In the genomic region with DNA sequence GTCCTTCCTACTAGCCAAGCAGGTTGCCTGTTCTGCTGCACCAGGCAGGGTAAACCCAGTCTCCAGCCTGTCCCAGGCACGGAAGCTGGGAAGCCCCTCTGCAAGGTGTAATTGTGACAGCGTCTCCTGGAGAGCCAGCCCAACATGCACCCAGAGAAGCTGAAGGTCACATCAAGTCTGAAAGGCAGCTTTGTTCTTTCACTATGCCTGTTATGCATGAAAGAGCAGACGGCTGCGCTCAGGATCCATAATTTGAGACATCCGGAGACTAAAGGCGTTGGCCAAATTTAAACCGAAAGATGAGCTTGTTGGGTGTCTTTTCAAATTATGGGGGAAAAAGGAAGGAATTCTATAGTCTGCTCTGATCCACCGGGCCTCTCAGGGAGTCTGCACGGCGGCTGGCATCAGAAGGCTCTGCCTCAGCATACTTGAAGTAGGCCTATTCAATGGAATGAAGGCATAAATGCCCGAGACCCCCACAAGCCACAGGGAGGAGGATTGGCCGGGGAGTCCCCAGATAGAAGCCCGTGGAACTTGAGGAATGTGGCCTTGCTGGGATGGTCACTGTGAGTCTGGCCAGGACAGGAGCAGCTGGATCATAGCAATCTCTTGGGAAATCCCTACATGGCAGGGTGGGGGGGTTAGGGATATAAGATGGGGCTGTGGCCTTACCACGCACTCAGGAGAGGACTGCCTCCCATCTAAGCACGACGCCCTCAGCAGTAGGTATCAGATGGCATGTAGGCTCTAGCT, we compare ENCODE assay signal across 16 mouse cellular contexts. TPM values are rescaled to one million over a fixed set of nuclear protein-coding genes. Genes with fewer than 3 reads are reported as not detected.
DNase-seq lines count a peak whose midpoint lies in the region; ATAC-seq and TF ChIP-seq lines count a peak whose summit lies in the region.
"Had no signal": no experiment of that assay in that cellular context is flagged by ENCODE, and none has a peak within 500 bp of the region (broad histone marks: within the 10 kb centered on the region; RNA-seq: fewer than 3 reads in every experiment).

No protein-coding gene starts in this region.

- no peaks in the 10 kb centered on the region for H3K9me3 ChIP-seq in hindbrain, embryonic 10.5 days
- no peaks in the 10 kb centered on the region for H3K9me3 ChIP-seq in hindbrain, postnatal 0 days (ENCODE audit: low read length)
- no peaks in the 10 kb centered on the region for H3K9me3 ChIP-seq in midbrain, embryonic 10.5 days (replicated peaks)
- no peaks in the 10 kb centered on the region for H3K9me3 ChIP-seq in midbrain, embryonic 16.5 days (replicated peaks; ENCODE audit: control insufficient read depth, low read length, poor library complexity, severe bottlenecking)
- no peaks in the 10 kb centered on the region for H3K9me3 ChIP-seq in embryonic facial prominence, embryonic 10.5 days
- no peaks in the 10 kb centered on the region for H3K9me3 ChIP-seq in forebrain, postnatal 0 days (ENCODE audit: low read length)

- WGBS in hindbrain, embryonic 10.5 days, result 46% methylated on average over 16 of the region's 16 CpGs
- WGBS in hindbrain, postnatal 0 days, result 43% methylated on average over 16 of the region's 16 CpGs
- 67% methylated on average over 16 of the region's 16 CpGs for WGBS in midbrain, embryonic 10.5 days
- WGBS in midbrain, embryonic 16.5 days, result 36% methylated on average over 16 of the region's 16 CpGs
- 34% methylated on average over 16 of the region's 16 CpGs for WGBS in embryonic facial prominence, embryonic 10.5 days
- WGBS in forebrain, postnatal 0 days, result 60% methylated on average over 16 of the region's 16 CpGs

- no peak for DNase-seq in hindbrain, embryonic 10.5 days (ENCODE audit: low spot score)
- DNase-seq in hindbrain, postnatal 0 days (ENCODE audit: low spot score), result no peak
- no peak for DNase-seq in midbrain, embryonic 10.5 days (ENCODE audit: low spot score)
- no peak for DNase-seq in embryonic facial prominence, embryonic 10.5 days (ENCODE audit: low spot score)
- DNase-seq in cerebellum, adult 18-20 months, result no peak
- DNase-seq in forebrain, postnatal 0 days, result no peak
- DNase-seq: gastrocnemius, postnatal 14 days; heart, postnatal 36 days; kidney, adult 2 months; lung, embryonic 14.5 days; right cerebral cortex, postnatal 14 days; thymus, postnatal 4 days had no signal

- peaks cover 47% of the 10 kb centered on the region for H3K4me1 ChIP-seq in hindbrain, embryonic 10.5 days (replicated peaks)
- H3K4me1 ChIP-seq in hindbrain, postnatal 0 days (ENCODE audit: insufficient read depth, low read length), result 0 out of 2 replicates have a peak, but pooled peaks cover 6% of the 10 kb centered on the region
- H3K4me1 ChIP-seq in midbrain, embryonic 10.5 days, result peaks cover 29% of the 10 kb centered on the region
- H3K4me1 ChIP-seq in midbrain, embryonic 16.5 days (ENCODE audit: control insufficient read depth, insufficient read depth, low read length), result no peaks in the 10 kb centered on the region
- H3K4me1 ChIP-seq in embryonic facial prominence, embryonic 10.5 days, result peaks cover 66% of the 10 kb centered on the region
- no peaks in the 10 kb centered on the region for H3K4me1 ChIP-seq in forebrain, postnatal 0 days (ENCODE audit: insufficient read depth)

- no peaks in the 10 kb centered on the region for H3K27me3 ChIP-seq in hindbrain, embryonic 10.5 days (ENCODE audit: insufficient read depth, poor library complexity, severe bottlenecking)
- H3K27me3 ChIP-seq in hindbrain, postnatal 0 days (ENCODE audit: insufficient read depth, low read length), result 0 out of 2 replicates have a peak, but pooled peaks cover 3% of the 10 kb centered on the region
- no peaks in the 10 kb centered on the region for H3K27me3 ChIP-seq in midbrain, embryonic 10.5 days (ENCODE audit: low read depth, poor library complexity, severe bottlenecking)
- H3K27me3 ChIP-seq in midbrain, embryonic 16.5 days (ENCODE audit: control insufficient read depth, insufficient read depth, low read depth, low read length), result no peaks in the 10 kb centered on the region
- no peaks in the 10 kb centered on the region for H3K27me3 ChIP-seq in embryonic facial prominence, embryonic 10.5 days (replicated peaks; ENCODE audit: low read depth, poor library complexity, severe bottlenecking)
- H3K27me3 ChIP-seq in forebrain, postnatal 0 days (ENCODE audit: insufficient read depth, low read length), result no peaks in the 10 kb centered on the region

- no peak overlapping the region for H3K4me3 ChIP-seq in hindbrain, embryonic 10.5 days
- no peak overlapping the region for H3K4me3 ChIP-seq in hindbrain, postnatal 0 days (ENCODE audit: low read length)
- no peak overlapping the region for H3K4me3 ChIP-seq in midbrain, embryonic 10.5 days
- H3K4me3 ChIP-seq in midbrain, embryonic 16.5 days (ENCODE audit: low read depth, low read length), result no peak overlapping the region
- H3K4me3 ChIP-seq in embryonic facial prominence, embryonic 10.5 days, result 0 out of 2 replicates have a peak overlapping the region, but pooled peaks have one; percentile 3
- no peak overlapping the region for H3K4me3 ChIP-seq in forebrain, postnatal 0 days (ENCODE audit: low read depth, low read length)
- H3K4me3 ChIP-seq: erythroblast, embryonic 14.5 days had no signal

- peaks cover 22% of the 10 kb centered on the region for H3K36me3 ChIP-seq in hindbrain, embryonic 10.5 days
- H3K36me3 ChIP-seq in hindbrain, postnatal 0 days (ENCODE audit: insufficient read depth, low read length), result no peaks in the 10 kb centered on the region
- H3K36me3 ChIP-seq in midbrain, embryonic 10.5 days, result peaks cover 9% of the 10 kb centered on the region; the same call in 1 of the 2 replicates
- H3K36me3 ChIP-seq in midbrain, embryonic 16.5 days (ENCODE audit: control insufficient read depth, insufficient read depth, low read length), result no peaks in the 10 kb centered on the region
- peaks cover 40% of the 10 kb centered on the region for H3K36me3 ChIP-seq in embryonic facial prominence, embryonic 10.5 days (replicated peaks)
- H3K36me3 ChIP-seq in forebrain, postnatal 0 days (ENCODE audit: insufficient read depth), result no peaks in the 10 kb centered on the region

- no peak overlapping the region for H3K9ac ChIP-seq in hindbrain, postnatal 0 days (replicated peaks; ENCODE audit: low read length)
- no peak overlapping the region for H3K9ac ChIP-seq in midbrain, embryonic 16.5 days (ENCODE audit: low read depth, low read length)
- no peak overlapping the region for H3K9ac ChIP-seq in forebrain, postnatal 0 days
- H3K9ac ChIP-seq: lung, embryonic 14.5 days had no signal

- no peak for TF ChIP-seq CTCF in hindbrain, postnatal 0 days (IDR thresholded peaks at IDR 0.05; ENCODE audit: low read depth)
- no peak for TF ChIP-seq CTCF in forebrain, postnatal 0 days (IDR thresholded peaks at IDR 0.05; ENCODE audit: low read depth)

- no peak overlapping the region for H3K4me2 ChIP-seq in hindbrain, postnatal 0 days (ENCODE audit: low read depth, low read length)
- H3K4me2 ChIP-seq in midbrain, embryonic 16.5 days (ENCODE audit: low read length), result no peak overlapping the region
- H3K4me2 ChIP-seq in forebrain, postnatal 0 days (ENCODE audit: low read depth), result no peak overlapping the region
- H3K4me2 ChIP-seq: liver, embryonic 11.5 days; lung, embryonic 14.5 days had no signal

- peak overlapping the region; percentile 24 for H3K27ac ChIP-seq in hindbrain, embryonic 10.5 days
- H3K27ac ChIP-seq in hindbrain, postnatal 0 days, result no peak overlapping the region
- peak overlapping the region; percentile 46 for H3K27ac ChIP-seq in midbrain, embryonic 10.5 days (replicated peaks)
- no peak overlapping the region for H3K27ac ChIP-seq in midbrain, embryonic 16.5 days (ENCODE audit: low read length)
- peak overlapping the region; percentile 57 for H3K27ac ChIP-seq in embryonic facial prominence, embryonic 10.5 days (replicated peaks)
- H3K27ac ChIP-seq in forebrain, postnatal 0 days (ENCODE audit: low read depth, low read length), result no peak overlapping the region

- no peak for ATAC-seq in hindbrain, postnatal 0 days
- ATAC-seq in midbrain, embryonic 16.5 days, result no peak
- ATAC-seq in forebrain, postnatal 0 days, result no peak
- ATAC-seq: activated CD4-positive, CD25-positive, alpha-beta regulatory T cell, adult 4 months had no signal

RNA-seq across cellular contexts. Expression of a gene that starts 23.8 kb away (rescaled TPM):
- polyA plus RNA-seq in hindbrain, embryonic 10.5 days (2016; fragmentation: Nextera tagmentation; extraction: Ambion mirVana), result 9.7 and 11.4 TPM in 2 replicates
- 2.6 and 3.1 TPM in 2 replicates for total RNA-seq in hindbrain, postnatal 0 days (2014; rRNA removed)
- 2.7 and 2.9 TPM in 2 replicates for polyA plus RNA-seq in hindbrain, postnatal 0 days (2015; fragmentation: Nextera tagmentation; extraction: Ambion mirVana)
- polyA plus RNA-seq in midbrain, embryonic 10.5 days (2016; fragmentation: Nextera tagmentation; extraction: Ambion mirVana), result 8.6 and 9.3 TPM in 2 replicates
- polyA plus RNA-seq in midbrain, embryonic 16.5 days (2015; fragmentation: Nextera tagmentation; extraction: Ambion mirVana), result 2.1 and 2.4 TPM in 2 replicates
- polyA plus RNA-seq in embryonic facial prominence, embryonic 10.5 days (2016; fragmentation: Nextera tagmentation; extraction: Ambion mirVana), result 15.8 and 17.4 TPM in 2 replicates
- 1.2 and 1.7 TPM in 2 replicates for total RNA-seq in forebrain, postnatal 0 days (2014; rRNA removed)
- 2.3 TPM in 2 replicates for polyA plus RNA-seq in forebrain, postnatal 0 days (2015; fragmentation: Nextera tagmentation; extraction: Ambion mirVana)

RNA-seq across cellular contexts. Expression of a gene that starts 40.0 kb away (rescaled TPM):
- polyA plus RNA-seq in hindbrain, embryonic 10.5 days (2016; fragmentation: Nextera tagmentation; extraction: Ambion mirVana), result 3.7 and 4.1 TPM in 2 replicates
- 36.1 and 40.5 TPM in 2 replicates for total RNA-seq in hindbrain, postnatal 0 days (2014; rRNA removed)
- 5.8 and 7.1 TPM in 2 replicates for polyA plus RNA-seq in hindbrain, postnatal 0 days (2015; fragmentation: Nextera tagmentation; extraction: Ambion mirVana)
- 2.8 and 3.1 TPM in 2 replicates for polyA plus RNA-seq in midbrain, embryonic 10.5 days (2016; fragmentation: Nextera tagmentation; extraction: Ambion mirVana)
- polyA plus RNA-seq in midbrain, embryonic 16.5 days (2015; fragmentation: Nextera tagmentation; extraction: Ambion mirVana), result 2.9 and 3.2 TPM in 2 replicates
- 2.6 and 2.8 TPM in 2 replicates for polyA plus RNA-seq in embryonic facial prominence, embryonic 10.5 days (2016; fragmentation: Nextera tagmentation; extraction: Ambion mirVana)
- total RNA-seq in forebrain, postnatal 0 days (2014; rRNA removed), result 8.3 and 9.9 TPM in 2 replicates
- 1.7 and 2.4 TPM in 2 replicates for polyA plus RNA-seq in forebrain, postnatal 0 days (2015; fragmentation: Nextera tagmentation; extraction: Ambion mirVana)

Comparison
In these comparisons a context has a peak if more than half of its experiments do, and no peak if none do; other contexts are left out.
1. H3K27ac ChIP-seq: peak in hindbrain, embryonic 10.5 days (single experiment), midbrain, embryonic 10.5 days (single experiment) and embryonic facial prominence, embryonic 10.5 days (single experiment); none in hindbrain, postnatal 0 days (single experiment), midbrain, embryonic 16.5 days (single experiment) and forebrain, postnatal 0 days (single experiment).